In genomic region chr5:53002599-53003203, GRCm38 (mm10) we compare ENCODE assay signal across 11 mouse cellular contexts. TPM values are rescaled to one million over a fixed set of nuclear protein-coding genes. Genes with fewer than 3 reads are reported as not detected.
DNase-seq lines count a peak whose midpoint lies in the region; ATAC-seq and TF ChIP-seq lines count a peak whose summit lies in the region.
"Had no signal": no experiment of that assay in that cellular context is flagged by ENCODE, and none has a peak within 500 bp of the region (broad histone marks: within the 10 kb centered on the region; RNA-seq: fewer than 3 reads in every experiment).

No protein-coding gene starts in this region.

- intact Hi-C loops in heart, postnatal 10 days (cut with DNase I): no loop called here

- no peak for TF ChIP-seq CTCF in brain, embryonic 14.5 days (IDR thresholded peaks at IDR 0.05; ENCODE audit: borderline replicate concordance, extremely low read depth, insufficient read depth, insufficient read length)

- TF ChIP-seq POLR2A in brain, embryonic 14.5 days (IDR thresholded peaks at IDR 0.05; ENCODE audit: borderline replicate concordance, extremely low read depth, insufficient read depth, insufficient read length, poor library complexity, severe bottlenecking): no peak

- H3K27me3 ChIP-seq in hindbrain, embryonic 13.5 days: no peaks in the 10 kb centered on the region
- no peaks in the 10 kb centered on the region for H3K27me3 ChIP-seq in hindbrain, embryonic 11.5 days (ENCODE audit: control insufficient read depth, insufficient read depth, low read length)
- no peaks in the 10 kb centered on the region for H3K27me3 ChIP-seq in embryonic facial prominence, embryonic 13.5 days

- H3K9ac ChIP-seq in hindbrain, embryonic 13.5 days: no peak overlapping the region
- no peak overlapping the region for H3K9ac ChIP-seq in hindbrain, embryonic 11.5 days (ENCODE audit: low read depth, low read length)
- H3K9ac ChIP-seq in embryonic facial prominence, embryonic 13.5 days: no peak overlapping the region
- H3K9ac ChIP-seq: liver, embryonic 14.5 days had no signal

- 0 out of 2 replicates have a peak, but pooled peaks cover 6% of the 10 kb centered on the region for H3K9me3 ChIP-seq in hindbrain, embryonic 13.5 days
- H3K9me3 ChIP-seq in hindbrain, embryonic 11.5 days (ENCODE audit: control insufficient read depth, low read length): no peaks in the 10 kb centered on the region
- peaks cover 7% of the 10 kb centered on the region; the same call in 1 of the 2 replicates for H3K9me3 ChIP-seq in embryonic facial prominence, embryonic 13.5 days

- peak; percentile 32; the same call in 1 of the 2 replicates for ATAC-seq in hindbrain, embryonic 13.5 days (ENCODE audit: low FRiP score)
- no peak for ATAC-seq in hindbrain, embryonic 11.5 days (ENCODE audit: low FRiP score)
- peak; percentile 46; the same call in 1 of the 2 replicates for ATAC-seq in embryonic facial prominence, embryonic 13.5 days (ENCODE audit: insufficient number of reproducible peaks, insufficient read depth, low FRiP score, low TSS enrichment, low read depth)
- ATAC-seq in megakaryocyte, adult 5-6 weeks (ENCODE audit: poor library complexity, severe bottlenecking): no peak
- ATAC-seq: inflammation-experienced regulatory T-cells, adult 6 months had no signal

- 0 out of 2 replicates have a peak, but pooled peaks cover 4% of the 10 kb centered on the region for H3K4me1 ChIP-seq in hindbrain, embryonic 13.5 days (replicated peaks)
- H3K4me1 ChIP-seq in hindbrain, embryonic 11.5 days (replicated peaks; ENCODE audit: control insufficient read depth, insufficient read depth, low read length): no peaks in the 10 kb centered on the region
- peaks cover 4% of the 10 kb centered on the region; the same call in 1 of the 2 replicates for H3K4me1 ChIP-seq in embryonic facial prominence, embryonic 13.5 days

- no peak overlapping the region for H3K4me2 ChIP-seq in hindbrain, embryonic 13.5 days
- H3K4me2 ChIP-seq in hindbrain, embryonic 11.5 days (replicated peaks; ENCODE audit: low read depth, low read length): no peak overlapping the region
- H3K4me2 ChIP-seq in embryonic facial prominence, embryonic 13.5 days: no peak overlapping the region

- H3K36me3 ChIP-seq in hindbrain, embryonic 13.5 days: no peaks in the 10 kb centered on the region
- no peaks in the 10 kb centered on the region for H3K36me3 ChIP-seq in hindbrain, embryonic 11.5 days (ENCODE audit: control insufficient read depth, insufficient read depth, low read length)
- H3K36me3 ChIP-seq in embryonic facial prominence, embryonic 13.5 days: no peaks in the 10 kb centered on the region

- no peak overlapping the region; the same call in 1 of the 2 replicates for H3K27ac ChIP-seq in hindbrain, embryonic 13.5 days
- H3K27ac ChIP-seq in hindbrain, embryonic 11.5 days (ENCODE audit: low read depth, low read length): no peak overlapping the region
- H3K27ac ChIP-seq in embryonic facial prominence, embryonic 13.5 days: no peak overlapping the region
- H3K27ac ChIP-seq: liver, embryonic 14.5 days had no signal

- DNase-seq in hindbrain, embryonic 11.5 days (ENCODE audit: low spot score): no peak
- peak; percentile 37 for DNase-seq in brain, embryonic 14.5 days (ENCODE audit: low read depth)
- DNase-seq in layer of hippocampus, postnatal 25 days (ENCODE audit: extremely low spot score in 1 of 2, low spot score in 1 of 2): peak; percentile 14 to 15
- DNase-seq in thymus, postnatal 10 days (ENCODE audit: low spot score in 2 of 2): no peak
- no peak for DNase-seq in heart, postnatal 10 days
- DNase-seq: adrenal gland, postnatal 10 days had no signal

- WGBS in hindbrain, embryonic 13.5 days: 66% methylated on average over 8 of the region's 8 CpGs
- 85% methylated on average over 8 of the region's 8 CpGs for WGBS in hindbrain, embryonic 11.5 days
- 42% methylated on average over 8 of the region's 8 CpGs for WGBS in embryonic facial prominence, embryonic 13.5 days

- H3K4me3 ChIP-seq in hindbrain, embryonic 13.5 days: no peak overlapping the region
- no peak overlapping the region for H3K4me3 ChIP-seq in hindbrain, embryonic 11.5 days (ENCODE audit: low read depth, low read length)
- H3K4me3 ChIP-seq in embryonic facial prominence, embryonic 13.5 days: no peak overlapping the region

RNA-seq across cellular contexts. Expression of gene Slc34a2, which starts 35.2 kb away (rescaled TPM):
- not detected in 2 replicates for polyA plus RNA-seq in hindbrain, embryonic 13.5 days (2015; fragmentation: Nextera tagmentation; extraction: Ambion mirVana)
- polyA plus RNA-seq in hindbrain, embryonic 11.5 days (2014; fragmentation: Nextera tagmentation; extraction: Ambion mirVana): not detected in 2 replicates
- 0.04 and 0.11 TPM in 2 replicates for polyA plus RNA-seq in brain, embryonic 14.5 days (2012; rRNA removed)
- 0.14 and 0.26 TPM in 2 replicates for polyA plus RNA-seq in embryonic facial prominence, embryonic 13.5 days (2015; fragmentation: Nextera tagmentation; extraction: Ambion mirVana)
- total RNA-seq in layer of hippocampus, postnatal 25 days (2021): not detected
- total RNA-seq in megakaryocyte, adult 5-6 weeks (2015): not detected in 2 replicates
- not detected in 2 replicates for total RNA-seq in megakaryocyte, adult 5-6 weeks (2017)
- not detected for total RNA-seq in heart, postnatal 10 days (2021)
- polyA plus RNA-seq: inflammation-experienced regulatory T-cells, adult 6 months had no signal

Comparison
In these comparisons a context has a peak if more than half of its experiments do, and no peak if none do; other contexts are left out.
1. ATAC-seq: peak in hindbrain, embryonic 13.5 days (single experiment) and embryonic facial prominence, embryonic 13.5 days (single experiment); none in hindbrain, embryonic 11.5 days (single experiment) and megakaryocyte, adult 5-6 weeks (single experiment).
2. DNase-seq: peak in brain, embryonic 14.5 days (single experiment) and layer of hippocampus, postnatal 25 days (2 of 2); none in hindbrain, embryonic 11.5 days (single experiment), thymus, postnatal 10 days (0 of 2) and heart, postnatal 10 days (0 of 2).